Mouse (Mus musculus) 416B (cell line): ENCODE data around the gene Zfp410.
A peak's percentile ranks its signal among the peaks of the same experiment; 100 is the strongest.

ENCODE experiments used
- DNase-seq: peaks from one replicate; pipeline ENCODE4 v3.0.0; 2011; ENCODE audit warnings: low read depth

Zfp410 gene

GRCm38 (mm10) chr12:84361555-84362489 lies 45.2 kb downstream of the Zfp410 start, which contains the start of the genes Coq6 and Fam161b:
Gene Coq6 (plus strand): TSS chr12:84361657.
Gene Fam161b (minus strand): TSS chr12:84361833.
- DNase-seq = peak; percentile 99

GRCm38 (mm10) chr12:84362872-84363271 lies 46.2 kb downstream of the Zfp410 start:
- DNase-seq = no peak

- DNase-seq = no peak
Observed at GRCm38 (mm10) chr12:84364291-84364690, 47.6 kb downstream of the Zfp410 start.

GRCm38 (mm10) chr12:84365137-84365536 lies 48.5 kb downstream of the Zfp410 start:
- no peak for DNase-seq

- DNase-seq = peak; percentile 15
Observed at GRCm38 (mm10) chr12:84366971-84367370, 50.3 kb downstream of the Zfp410 start.

- DNase-seq = no peak
Observed at GRCm38 (mm10) chr12:84371647-84372046, 55.0 kb downstream of the Zfp410 start.

GRCm38 (mm10) chr12:84373831-84374481 lies 57.3 kb downstream of the Zfp410 start:
- no peak for DNase-seq

- DNase-seq = no peak
Observed at GRCm38 (mm10) chr12:84382369-84382768, 65.7 kb downstream of the Zfp410 start.

- peak; percentile 84 for DNase-seq
Observed at GRCm38 (mm10) chr12:84384644-84385081, 68.0 kb downstream of the Zfp410 start.

- DNase-seq = no peak
Observed at GRCm38 (mm10) chr12:84385408-84385807, 68.8 kb downstream of the Zfp410 start.

- DNase-seq = no peak
Observed at GRCm38 (mm10) chr12:84388097-84388496, 71.4 kb downstream of the Zfp410 start.

- peak; percentile 84 for DNase-seq
Observed at GRCm38 (mm10) chr12:84388774-84389400, 72.2 kb downstream of the Zfp410 start.

- no peak for DNase-seq
Observed at GRCm38 (mm10) chr12:84390336-84390735, 73.7 kb downstream of the Zfp410 start.

GRCm38 (mm10) chr12:84392681-84393080 lies 76.0 kb downstream of the Zfp410 start:
- no peak for DNase-seq
